Mouse (Mus musculus) liver, postnatal 0 days (tissue): ENCODE measurements around the gene Cspg4. TPM values are rescaled to one million over a fixed set of nuclear protein-coding genes. Genes with fewer than 3 reads are reported as not detected.

Experiments used
- ATAC-seq: fragments of 200-750 bp; cut with Nextera tagmentation; 2 replicates; pipeline ENCODE4 v1.8.0; 2017; ENCODE audit warnings: mild to moderate bottlenecking, moderate library complexity
- DNase-seq: peaks from one replicate; pipeline ENCODE4 v3.0.0-alpha.2; 2016
- H3K27ac ChIP-seq: fragments of 300-500 bp; sonication (generic); 2 replicates; pipeline ENCODE4 v1.5.1; 2014; ENCODE audit warnings: antibody characterized with exemption, moderate library complexity, mild to moderate bottlenecking, low read depth
- H3K27me3 ChIP-seq: fragments of 300-500 bp; sonication (generic); 2 replicates; pipeline ENCODE4 v1.6.1; 2014; ENCODE audit warnings: low read length, control low read depth, mixed read lengths; ENCODE audit not compliant: insufficient read depth
- H3K36me3 ChIP-seq: fragments of 300-500 bp; sonication (generic); replicated peaks from 2 replicates; pipeline ENCODE4 v1.6.1; 2014; ENCODE audit warnings: mild to moderate bottlenecking, control low read depth, low read length, moderate library complexity, mixed read lengths; ENCODE audit not compliant: insufficient read depth
- H3K4me1 ChIP-seq: fragments of 300-500 bp; sonication (generic); 2 replicates; pipeline ENCODE4 v1.6.1; 2014; ENCODE audit warnings: antibody characterized with exemption, mild to moderate bottlenecking, control low read depth; ENCODE audit not compliant: insufficient read depth
- H3K4me2 ChIP-seq: fragments of 300-500 bp; sonication (generic); 2 replicates; pipeline ENCODE4 v1.6.1; 2014; ENCODE audit warnings: low read depth, mild to moderate bottlenecking, low read length, moderate library complexity, mixed read lengths
- H3K4me3 ChIP-seq: fragments of 300-500 bp; sonication (generic); 2 replicates; pipeline ENCODE4 v1.5.1; 2014; ENCODE audit warnings: low read depth, low read length
- H3K9ac ChIP-seq: fragments of 300-500 bp; sonication (generic); replicated peaks from 2 replicates; pipeline ENCODE4 v1.6.1; 2014; ENCODE audit warnings: mild to moderate bottlenecking, moderate library complexity
- H3K9me3 ChIP-seq: fragments of 300-500 bp; sonication (generic); 2 replicates; pipeline ENCODE4 v1.6.1; 2016; ENCODE audit warnings: mild to moderate bottlenecking, control low read depth, low read length, mixed read lengths
- CTCF ChIP-seq: sonication (generic); IDR thresholded peaks from 2 replicates; pipeline ENCODE4 v1.5.1; 2016; ENCODE audit warnings: antibody characterized with exemption, low read depth
- EP300 ChIP-seq: IDR thresholded peaks from 2 replicates; pipeline ENCODE4 v1.6.1; 2016; ENCODE audit warnings: antibody characterized with exemption, low read depth, mild to moderate bottlenecking
- WGBS: fragments of 180-500 bp; shearing (Covaris S2); extraction: QIAGEN DNeasy Blood & Tissue Kit; methylation state at CpG from one replicate; pipeline ENCODE4 v1.1.7; 2014; ENCODE audit not compliant: insufficient replicate concordance; 5-methylcytosine and 5-hydroxymethylcytosine counted together
- polyA plus RNA-seq: library from polyadenylated mRNA; unstranded; fragments of >200 nt; fragmentation: Nextera tagmentation; extraction: Ambion mirVana; gene quantifications from 2 replicates; pipeline ENCODE4 v1.2.1, GENCODE M21; 2015

Cspg4 gene
- polyA plus RNA-seq, 1 experiment from 2014 or later = 0.13 TPM

DNA sequence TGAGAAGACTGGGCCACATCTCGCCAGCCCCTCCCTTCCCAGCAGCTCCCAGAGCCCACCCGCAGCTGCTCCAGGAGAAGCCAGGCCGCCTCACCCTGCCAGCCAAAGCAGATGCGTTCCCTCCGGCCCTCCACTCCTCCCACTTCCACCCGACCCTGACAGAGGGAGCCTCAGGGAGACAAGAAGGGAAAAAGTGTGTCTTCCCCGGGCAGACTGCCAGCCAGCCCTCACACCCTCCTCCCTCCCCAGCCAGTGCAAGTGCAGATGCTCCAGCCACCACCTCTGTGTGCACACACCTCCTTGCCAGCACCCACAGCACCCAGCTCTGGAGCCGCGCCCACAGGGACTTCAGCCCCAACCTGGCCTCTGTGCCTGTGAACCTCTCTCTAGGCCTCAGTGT lies 12.0 kb downstream of the Cspg4 start:
- Histone ChIP-seq H3K4me1 (no peaks in the 10 kb centered on the region), H3K27ac (no peak overlapping the region), H3K4me3 (no peak overlapping the region), H3K9ac (no peak overlapping the region), H3K9me3 (no peaks in the 10 kb centered on the region), H3K4me2 (no peak overlapping the region), H3K36me3 (no peaks in the 10 kb centered on the region), H3K27me3 (no peaks in the 10 kb centered on the region)
- WGBS = 68% methylated on average over 9 of the region's 9 CpGs
- TF ChIP-seq EP300 = no peak
- DNase-seq = no peak
- ATAC-seq = no peak

DNA sequence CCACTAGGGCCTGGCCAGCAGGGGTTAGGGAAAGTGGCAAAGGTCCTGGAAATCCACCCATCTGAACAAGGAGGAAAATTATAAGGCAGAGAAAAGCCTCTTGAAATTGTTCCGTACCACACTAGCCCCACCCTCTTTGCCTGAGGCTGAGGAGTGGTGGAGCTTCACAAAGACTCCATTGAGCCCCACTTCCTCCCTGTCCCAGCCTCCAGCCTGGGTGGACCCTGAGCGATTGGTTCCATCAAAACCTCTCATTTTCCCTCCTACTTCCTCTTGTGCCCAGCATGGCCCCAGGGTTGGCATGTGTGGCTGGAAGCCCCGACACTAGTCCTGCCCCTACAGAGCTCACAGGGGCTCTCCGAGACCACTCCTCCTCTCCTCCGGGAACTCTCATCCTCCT lies 12.5 kb downstream of the Cspg4 start:
- Histone ChIP-seq H3K9me3 (no peaks in the 10 kb centered on the region), H3K4me1 (no peaks in the 10 kb centered on the region), H3K4me2 (no peak overlapping the region), H3K4me3 (no peak overlapping the region), H3K27me3 (no peaks in the 10 kb centered on the region), H3K9ac (no peak overlapping the region), H3K27ac (no peak overlapping the region), H3K36me3 (no peaks in the 10 kb centered on the region)
- 72% methylated on average over 5 of the region's 5 CpGs for WGBS
- no peak for TF ChIP-seq EP300
- TF ChIP-seq CTCF = no peak
- DNase-seq (no peak), ATAC-seq (no peak)

DNA sequence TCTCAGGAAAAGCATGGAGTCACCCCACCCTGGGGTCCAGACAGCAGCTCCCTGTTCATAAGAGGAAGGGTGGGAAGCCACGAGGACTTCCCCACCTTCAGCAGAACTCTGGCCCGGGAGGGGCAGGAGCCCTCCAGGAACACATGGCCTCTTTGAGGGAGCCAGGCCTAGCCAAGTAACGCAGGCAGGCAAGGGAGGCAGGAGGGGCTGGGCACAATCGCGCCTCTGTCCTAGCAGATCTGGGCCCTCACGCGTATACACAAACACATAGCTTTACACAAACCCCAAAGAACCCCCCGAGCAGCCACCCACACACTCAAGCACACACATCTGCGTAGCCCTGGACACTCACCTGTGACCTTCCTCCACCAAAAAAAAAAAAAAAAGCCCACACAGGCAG lies 16.0 kb downstream of the Cspg4 start:
- TF ChIP-seq CTCF (no peak), EP300 (no peak)

DNA sequence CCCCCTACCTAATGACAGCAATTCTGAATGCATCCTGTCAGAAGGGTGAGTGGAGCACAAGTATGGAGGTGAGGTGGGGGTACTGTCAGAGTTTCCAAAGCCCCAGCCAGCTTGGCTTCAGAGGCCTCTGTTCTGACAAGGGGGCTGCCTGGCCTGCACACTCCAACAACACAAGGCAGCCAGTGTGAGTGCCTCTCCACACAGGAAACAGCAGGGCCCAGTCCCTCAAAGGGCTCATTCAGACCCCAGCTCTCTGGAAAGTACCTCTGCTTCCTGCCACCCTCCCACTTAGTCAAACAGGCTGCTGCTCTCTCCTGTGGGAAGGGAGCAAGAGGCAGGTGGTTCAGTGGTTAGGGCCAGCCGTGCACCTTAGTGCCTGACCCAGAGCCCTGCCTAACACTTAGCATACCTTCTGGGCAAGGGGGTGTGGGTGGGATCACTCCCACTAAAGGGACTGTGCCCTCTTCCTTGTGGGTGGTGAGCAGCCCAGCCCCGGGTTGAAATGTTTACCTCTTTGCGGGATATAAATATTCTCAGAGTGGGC lies 16.8 kb downstream of the Cspg4 start:
- no peak overlapping the region for H3K4me2 ChIP-seq
- H3K27ac ChIP-seq = no peak overlapping the region
- no peaks in the 10 kb centered on the region for H3K9me3 ChIP-seq
- no peak overlapping the region for H3K4me3 ChIP-seq
- 63% methylated on average over 3 of the region's 3 CpGs for whole genome bisulfite sequencing
- H3K36me3 ChIP-seq = no peaks in the 10 kb centered on the region
- H3K4me1 ChIP-seq = no peaks in the 10 kb centered on the region
- DNase-seq = no peak
- H3K9ac ChIP-seq = no peak overlapping the region
- no peak for ATAC-seq
- no peaks in the 10 kb centered on the region for H3K27me3 ChIP-seq
- TF ChIP-seq CTCF = no peak
- no peak for TF ChIP-seq EP300

More for the DNA sequence above, 16.0 kb downstream of the Cspg4 start:
- H3K9me3 ChIP-seq = no peaks in the 10 kb centered on the region
- H3K4me2 ChIP-seq = no peak overlapping the region
- no peaks in the 10 kb centered on the region for H3K27me3 ChIP-seq
- DNase-seq (no peak), ATAC-seq (no peak)
- H3K9ac ChIP-seq = no peak overlapping the region
- no peaks in the 10 kb centered on the region for H3K36me3 ChIP-seq
- H3K4me3 ChIP-seq = no peak overlapping the region
- WGBS = 53% methylated on average over 9 of the region's 9 CpGs
- H3K4me1 ChIP-seq = no peaks in the 10 kb centered on the region
- H3K27ac ChIP-seq = no peak overlapping the region

DNA sequence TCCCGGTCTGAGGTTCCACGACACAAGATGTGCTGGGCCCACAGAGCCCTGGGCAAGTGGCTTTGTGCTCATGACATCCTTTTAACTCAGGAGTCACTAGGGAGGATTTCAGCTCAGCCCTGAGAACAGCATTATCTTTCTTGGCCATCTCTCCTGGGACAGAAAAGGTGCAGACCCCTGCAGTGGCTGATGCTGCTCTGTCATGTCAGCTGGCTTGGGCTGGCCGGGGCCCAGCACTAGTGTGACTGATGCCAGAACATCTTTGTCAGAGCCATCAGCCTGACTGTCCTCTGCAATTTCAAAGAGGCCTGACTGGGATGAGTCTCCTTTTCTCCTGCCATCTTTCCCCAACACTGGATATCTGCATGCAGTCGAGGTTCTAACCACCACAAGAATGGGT lies 17.4 kb downstream of the Cspg4 start:
- no peaks in the 10 kb centered on the region for H3K27me3 ChIP-seq
- H3K4me3 ChIP-seq = no peak overlapping the region
- H3K9me3 ChIP-seq = no peaks in the 10 kb centered on the region
- no peak overlapping the region for H3K9ac ChIP-seq
- no peak overlapping the region for H3K27ac ChIP-seq
- DNase-seq = no peak
- H3K4me2 ChIP-seq = no peak overlapping the region
- TF ChIP-seq CTCF (no peak), EP300 (no peak)
- ATAC-seq = no peak
- H3K4me1 ChIP-seq = no peaks in the 10 kb centered on the region
- H3K36me3 ChIP-seq = no peaks in the 10 kb centered on the region
- WGBS = 53% methylated on average over 4 of the region's 4 CpGs

DNA sequence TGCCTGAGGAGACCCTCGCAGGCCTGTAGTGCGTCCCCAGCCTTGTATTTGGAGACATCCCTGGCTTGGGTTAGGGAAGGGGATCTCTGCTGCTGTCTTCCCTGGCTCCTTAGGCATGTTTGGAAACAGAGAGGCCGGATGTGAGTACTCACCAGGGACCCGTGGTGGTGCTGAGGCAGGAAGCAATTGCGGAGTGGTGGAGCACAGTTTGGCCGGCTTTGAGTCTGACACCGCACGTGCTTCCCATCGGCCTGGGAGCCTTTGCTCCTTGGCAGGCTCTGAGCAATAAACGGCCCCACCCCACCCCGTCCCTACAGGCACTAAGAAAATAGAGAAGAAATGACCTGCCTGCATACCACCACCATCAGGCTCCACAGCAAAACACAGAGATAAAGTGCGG lies 18.0 kb downstream of the Cspg4 start:
- no peaks in the 10 kb centered on the region for H3K4me1 ChIP-seq
- H3K36me3 ChIP-seq = no peaks in the 10 kb centered on the region
- no peak overlapping the region for H3K27ac ChIP-seq
- H3K4me2 ChIP-seq = no peak overlapping the region
- ATAC-seq (no peak), DNase-seq (no peak)
- H3K9ac ChIP-seq = no peak overlapping the region
- H3K27me3 ChIP-seq = no peaks in the 10 kb centered on the region
- no peaks in the 10 kb centered on the region for H3K9me3 ChIP-seq
- TF ChIP-seq EP300 (no peak), CTCF (no peak)
- H3K4me3 ChIP-seq = no peak overlapping the region
- WGBS = 48% methylated on average over 12 of the region's 12 CpGs

DNA sequence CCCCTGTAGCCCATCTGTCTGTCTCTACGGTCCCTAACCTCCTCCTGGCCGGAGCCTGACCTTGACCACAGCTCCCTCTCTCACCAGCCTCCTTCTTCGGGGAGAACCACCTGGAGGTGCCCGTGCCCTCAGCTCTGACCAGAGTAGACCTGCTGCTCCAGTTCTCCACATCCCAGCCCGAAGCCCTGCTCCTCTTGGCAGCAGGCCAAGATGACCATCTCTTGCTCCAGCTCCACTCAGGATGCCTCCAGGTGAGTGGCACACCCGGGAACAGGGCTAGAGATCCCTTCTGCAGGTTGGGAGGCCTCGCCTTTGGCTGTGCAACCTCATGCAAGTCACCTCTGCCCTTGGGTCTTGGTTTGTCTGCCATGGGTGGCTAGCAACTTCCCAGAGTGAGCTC lies 18.6 kb downstream of the Cspg4 start:
- no peak overlapping the region for H3K9ac ChIP-seq
- no peak for TF ChIP-seq EP300
- TF ChIP-seq CTCF = no peak
- ATAC-seq (no peak), DNase-seq (no peak)
- no peaks in the 10 kb centered on the region for H3K9me3 ChIP-seq
- no peaks in the 10 kb centered on the region for H3K36me3 ChIP-seq
- no peak overlapping the region for H3K27ac ChIP-seq
- H3K4me3 ChIP-seq = no peak overlapping the region
- WGBS = 72% methylated on average over 7 of the region's 7 CpGs
- H3K4me2 ChIP-seq = no peak overlapping the region
- H3K4me1 ChIP-seq = no peaks in the 10 kb centered on the region
- H3K27me3 ChIP-seq = no peaks in the 10 kb centered on the region
